ENCODE assay signal across 23 mouse cellular contexts in genomic region chr4:59587215-59587871, GRCm38 (mm10). TPM values are rescaled to one million over a fixed set of nuclear protein-coding genes. Genes with fewer than 3 reads are reported as not detected.
DNase-seq lines count a peak whose midpoint lies in the region; ATAC-seq lines count a peak whose summit lies in the region.
"Had no signal": no experiment of that assay in that cellular context is flagged by ENCODE, and none has a peak within 500 bp of the region (broad histone marks: within the 10 kb centered on the region; RNA-seq: fewer than 3 reads in every experiment).

No protein-coding gene starts in this region.

- no peak overlapping the region for H3K4me3 ChIP-seq in heart, embryonic 10.5 days
- no peak overlapping the region for H3K4me3 ChIP-seq in brown adipose tissue, adult 24 weeks (ENCODE audit: insufficient read depth, low read depth, low read length)
- no peak overlapping the region for H3K4me3 ChIP-seq in embryonic facial prominence, embryonic 10.5 days
- H3K4me3 ChIP-seq in midbrain, embryonic 14.5 days (replicated peaks; ENCODE audit: low read depth, low read length): no peak overlapping the region
- H3K4me3 ChIP-seq: forebrain, embryonic 13.5 days; gastrocnemius, adult 2 months; heart, embryonic 15.5 days; hindbrain, embryonic 10.5 days; intestine, embryonic 15.5 days had no signal

- no peak overlapping the region for H3K9ac ChIP-seq in midbrain, embryonic 14.5 days (replicated peaks; ENCODE audit: low read length)
- H3K9ac ChIP-seq: forebrain, embryonic 13.5 days; heart, embryonic 15.5 days; hindbrain, embryonic 14.5 days; intestine, embryonic 15.5 days had no signal

- intact Hi-C loops in heart, postnatal 10 days (cut with DNase I): no loop called here

- no peaks in the 10 kb centered on the region for H3K27me3 ChIP-seq in heart, embryonic 10.5 days (ENCODE audit: insufficient read depth, poor library complexity, severe bottlenecking)
- no peaks in the 10 kb centered on the region for H3K27me3 ChIP-seq in embryonic facial prominence, embryonic 10.5 days (replicated peaks; ENCODE audit: low read depth, poor library complexity, severe bottlenecking)
- H3K27me3 ChIP-seq in midbrain, embryonic 14.5 days (ENCODE audit: control insufficient read depth, insufficient read depth, low read length): no peaks in the 10 kb centered on the region
- H3K27me3 ChIP-seq: forebrain, embryonic 13.5 days; heart, embryonic 15.5 days; intestine, embryonic 15.5 days had no signal

- H3K27ac ChIP-seq in heart, embryonic 10.5 days: no peak overlapping the region
- H3K27ac ChIP-seq in brown adipose tissue, adult 24 weeks (replicated peaks; ENCODE audit: low read depth, low read length): peak overlapping the region; percentile 28
- H3K27ac ChIP-seq in embryonic facial prominence, embryonic 10.5 days (replicated peaks): no peak overlapping the region
- no peak overlapping the region for H3K27ac ChIP-seq in midbrain, embryonic 14.5 days (replicated peaks; ENCODE audit: low read depth, low read length)
- H3K27ac ChIP-seq: forebrain, embryonic 13.5 days; gastrocnemius, adult 2 months; heart, embryonic 15.5 days; hindbrain, embryonic 10.5 days; hindbrain, embryonic 14.5 days; intestine, embryonic 15.5 days had no signal

- peak; percentile 51 for DNase-seq in heart, embryonic 10.5 days (ENCODE audit: low spot score)
- DNase-seq in heart, postnatal 10 days: no peak
- peak; percentile 86 for DNase-seq in 416B (ENCODE audit: low read depth)
- DNase-seq in embryonic facial prominence, embryonic 10.5 days (ENCODE audit: low spot score): no peak
- no peak for DNase-seq in midbrain, embryonic 14.5 days
- DNase-seq: adrenal gland, postnatal 25 days; B cell, adult 2 months; cerebellum, adult 11 months; cerebellum, adult 9-10 months; cerebellum, postnatal 25 days; gastrocnemius, adult 2 months; gastrocnemius, postnatal 25 days; kidney, adult 18-20 months had no signal

- WGBS in heart, embryonic 10.5 days: 70% methylated on average over 2 of the region's 2 CpGs
- 74% methylated on average over 2 of the region's 2 CpGs for WGBS in embryonic facial prominence, embryonic 10.5 days
- WGBS in midbrain, embryonic 14.5 days: 69% methylated on average over 2 of the region's 2 CpGs

- H3K36me3 ChIP-seq in heart, embryonic 10.5 days: no peaks in the 10 kb centered on the region
- no peaks in the 10 kb centered on the region for H3K36me3 ChIP-seq in embryonic facial prominence, embryonic 10.5 days (replicated peaks)
- no peaks in the 10 kb centered on the region for H3K36me3 ChIP-seq in midbrain, embryonic 14.5 days (ENCODE audit: control insufficient read depth, insufficient read depth, low read length)
- H3K36me3 ChIP-seq: heart, embryonic 15.5 days; hindbrain, embryonic 10.5 days; intestine, embryonic 15.5 days had no signal

- H3K4me2 ChIP-seq in midbrain, embryonic 14.5 days (ENCODE audit: low read length): no peak overlapping the region
- H3K4me2 ChIP-seq: forebrain, embryonic 13.5 days; heart, embryonic 11.5 days; heart, embryonic 15.5 days; hindbrain, embryonic 14.5 days; intestine, embryonic 15.5 days had no signal

- 0 out of 2 replicates have a peak, but pooled peaks have one; percentile 24 for ATAC-seq in megakaryocyte, adult 5-6 weeks (ENCODE audit: poor library complexity, severe bottlenecking)
- ATAC-seq in midbrain, embryonic 14.5 days (ENCODE audit: low FRiP score, low TSS enrichment): no peak
- ATAC-seq: CD4-positive, CD25-positive, alpha-beta regulatory T cell, adult 4 months; forebrain, embryonic 13.5 days; intestine, embryonic 15.5 days had no signal

- 0 out of 2 replicates have a peak, but pooled peaks cover under 1% of the 10 kb centered on the region for H3K4me1 ChIP-seq in heart, embryonic 10.5 days
- peaks cover 12% of the 10 kb centered on the region for H3K4me1 ChIP-seq in brown adipose tissue, adult 24 weeks (ENCODE audit: control insufficient read depth, insufficient read depth, insufficient read length, low read length)
- H3K4me1 ChIP-seq in embryonic facial prominence, embryonic 10.5 days: peaks cover under 1% of the 10 kb centered on the region
- no peaks in the 10 kb centered on the region; the same call in 1 of the 2 replicates for H3K4me1 ChIP-seq in midbrain, embryonic 14.5 days (ENCODE audit: control insufficient read depth, insufficient read depth, low read length)
- H3K4me1 ChIP-seq: forebrain, embryonic 13.5 days; hindbrain, embryonic 10.5 days; intestine, embryonic 15.5 days had no signal

- H3K9me3 ChIP-seq in heart, embryonic 10.5 days: no peaks in the 10 kb centered on the region
- H3K9me3 ChIP-seq in embryonic facial prominence, embryonic 10.5 days: no peaks in the 10 kb centered on the region
- no peaks in the 10 kb centered on the region for H3K9me3 ChIP-seq in midbrain, embryonic 14.5 days (ENCODE audit: control insufficient read depth, low read length)
- H3K9me3 ChIP-seq: forebrain, embryonic 13.5 days; G1E; heart, embryonic 15.5 days; hindbrain, embryonic 10.5 days; intestine, embryonic 15.5 days had no signal

RNA-seq across cellular contexts. Expression of gene Hsdl2, which starts 6.0 kb away (rescaled TPM):
- 27.6 and 32.5 TPM in 2 replicates for polyA plus RNA-seq in heart, embryonic 10.5 days (2016; fragmentation: Nextera tagmentation; extraction: Ambion mirVana)
- 100 to 1,000 TPM; 253 to 276 TPM for total RNA-seq in heart, postnatal 10 days (2021)
- 251 and 343 TPM in 2 replicates for polyA plus RNA-seq in brown adipose tissue, adult 24 weeks (2012; ENCODE audit: insufficient read depth, insufficient read length, missing spikeins)
- total RNA-seq in megakaryocyte, adult 5-6 weeks (2015): 22.2 and 23.5 TPM in 2 replicates
- total RNA-seq in megakaryocyte, adult 5-6 weeks (2017): 22.3 and 27.6 TPM in 2 replicates
- 18.3 and 18.8 TPM in 2 replicates for polyA plus RNA-seq in embryonic facial prominence, embryonic 10.5 days (2016; fragmentation: Nextera tagmentation; extraction: Ambion mirVana)
- 30.5 and 31.7 TPM in 2 replicates for polyA plus RNA-seq in midbrain, embryonic 14.5 days (2014; fragmentation: Nextera tagmentation; extraction: Ambion mirVana)

RNA-seq across cellular contexts. Expression of gene Ptbp3, which starts 38.2 kb away (rescaled TPM):
- polyA plus RNA-seq in heart, embryonic 10.5 days (2016; fragmentation: Nextera tagmentation; extraction: Ambion mirVana): 38.3 and 41.3 TPM in 2 replicates
- total RNA-seq in heart, postnatal 10 days (2021): 10 to 100 TPM; 57.4 to 57.9 TPM
- polyA plus RNA-seq in brown adipose tissue, adult 24 weeks (2012; ENCODE audit: insufficient read depth, insufficient read length, missing spikeins): 29.8 and 31.9 TPM in 2 replicates
- total RNA-seq in megakaryocyte, adult 5-6 weeks (2015): 341 TPM in 2 replicates
- 283 and 309 TPM in 2 replicates for total RNA-seq in megakaryocyte, adult 5-6 weeks (2017)
- polyA plus RNA-seq in embryonic facial prominence, embryonic 10.5 days (2016; fragmentation: Nextera tagmentation; extraction: Ambion mirVana): 35.4 and 35.8 TPM in 2 replicates
- 23.7 and 24.7 TPM in 2 replicates for polyA plus RNA-seq in midbrain, embryonic 14.5 days (2014; fragmentation: Nextera tagmentation; extraction: Ambion mirVana)

RNA-seq across cellular contexts. Expression of gene E130308A19Rik, which starts 38.7 kb away (rescaled TPM):
- polyA plus RNA-seq in heart, embryonic 10.5 days (2016; fragmentation: Nextera tagmentation; extraction: Ambion mirVana): 31.0 and 37.3 TPM in 2 replicates
- total RNA-seq in heart, postnatal 10 days (2021): 10 to 100 TPM; 10.8 to 11.3 TPM
- 1.7 and 3.0 TPM in 2 replicates for polyA plus RNA-seq in brown adipose tissue, adult 24 weeks (2012; ENCODE audit: insufficient read depth, insufficient read length, missing spikeins)
- 3.6 and 4.6 TPM in 2 replicates for total RNA-seq in megakaryocyte, adult 5-6 weeks (2015)
- 1.9 and 2.0 TPM in 2 replicates for total RNA-seq in megakaryocyte, adult 5-6 weeks (2017)
- polyA plus RNA-seq in embryonic facial prominence, embryonic 10.5 days (2016; fragmentation: Nextera tagmentation; extraction: Ambion mirVana): 40.8 and 41.1 TPM in 2 replicates
- 50.9 and 62.2 TPM in 2 replicates for polyA plus RNA-seq in midbrain, embryonic 14.5 days (2014; fragmentation: Nextera tagmentation; extraction: Ambion mirVana)

Comparison
In these comparisons a context has a peak if more than half of its experiments do, and no peak if none do; other contexts are left out.
1. DNase-seq: peak in heart, embryonic 10.5 days (single experiment) and 416B (single experiment); none in heart, postnatal 10 days (0 of 2), embryonic facial prominence, embryonic 10.5 days (single experiment) and midbrain, embryonic 14.5 days (single experiment).